Mouse (Mus musculus) hindbrain, embryonic 14.5 days (tissue): ENCODE measurements around the gene Emid1. TPM values are rescaled to one million over a fixed set of nuclear protein-coding genes. Genes with fewer than 3 reads are reported as not detected.

ENCODE experiments used
- ATAC-seq: fragments of 200-750 bp; cut with Nextera tagmentation; 2 replicates; pipeline ENCODE4 v1.8.0; 2017; ENCODE audit warnings: moderate number of reproducible peaks, mild to moderate bottlenecking, moderate TSS enrichment, moderate library complexity; ENCODE audit not compliant: low FRiP score
- DNase-seq: peaks from one replicate; pipeline ENCODE4 v3.0.0-alpha.2; 2015; ENCODE audit warnings: low spot score
- H3K27ac ChIP-seq: fragments of 300-500 bp; sonication (generic); 2 replicates; pipeline ENCODE4 v1.5.1; 2014; ENCODE audit warnings: mild to moderate bottlenecking, moderate library complexity
- H3K27me3 ChIP-seq: fragments of 300-500 bp; sonication (generic); 2 replicates; pipeline ENCODE4 v1.6.1; 2014; ENCODE audit warnings: mild to moderate bottlenecking, low read length, mixed read lengths; ENCODE audit not compliant: control insufficient read depth, insufficient read depth
- H3K36me3 ChIP-seq: fragments of 300-500 bp; sonication (generic); replicated peaks from 2 replicates; pipeline ENCODE4 v1.6.1; 2014; ENCODE audit not compliant: control insufficient read depth, insufficient read depth
- H3K4me1 ChIP-seq: fragments of 300-500 bp; sonication (generic); replicated peaks from 2 replicates; pipeline ENCODE4 v1.6.1; 2014; ENCODE audit warnings: antibody characterized with exemption, low read length, mixed read lengths; ENCODE audit not compliant: control insufficient read depth, insufficient read depth
- H3K4me2 ChIP-seq: fragments of 300-500 bp; sonication (generic); replicated peaks from 2 replicates; pipeline ENCODE4 v1.6.1; 2014; ENCODE audit warnings: mild to moderate bottlenecking, moderate library complexity
- H3K4me3 ChIP-seq: fragments of 300-500 bp; sonication (generic); replicated peaks from 2 replicates; pipeline ENCODE4 v1.5.1; 2014; ENCODE audit warnings: mild to moderate bottlenecking, low read length
- H3K9ac ChIP-seq: fragments of 300-500 bp; sonication (generic); 2 replicates; pipeline ENCODE4 v1.6.1; 2014
- H3K9me3 ChIP-seq: fragments of 300-500 bp; sonication (generic); 2 replicates; pipeline ENCODE4 v1.6.1; 2016; ENCODE audit warnings: low read length; ENCODE audit not compliant: control insufficient read depth
- WGBS: fragments of 180-500 bp; shearing (Covaris S2); extraction: QIAGEN DNeasy Blood & Tissue Kit; methylation state at CpG from one replicate; pipeline ENCODE4 v1.1.7; 2014; 5-methylcytosine and 5-hydroxymethylcytosine counted together
- polyA plus RNA-seq: library from polyadenylated mRNA; unstranded; fragments of >200 nt; fragmentation: Nextera tagmentation; extraction: Ambion mirVana; gene quantifications from 2 replicates; pipeline ENCODE4 v1.2.1, GENCODE M21; 2014

Emid1 gene
- polyA plus RNA-seq, 1 experiment from 2014 or later = 17.8 TPM

DNA sequence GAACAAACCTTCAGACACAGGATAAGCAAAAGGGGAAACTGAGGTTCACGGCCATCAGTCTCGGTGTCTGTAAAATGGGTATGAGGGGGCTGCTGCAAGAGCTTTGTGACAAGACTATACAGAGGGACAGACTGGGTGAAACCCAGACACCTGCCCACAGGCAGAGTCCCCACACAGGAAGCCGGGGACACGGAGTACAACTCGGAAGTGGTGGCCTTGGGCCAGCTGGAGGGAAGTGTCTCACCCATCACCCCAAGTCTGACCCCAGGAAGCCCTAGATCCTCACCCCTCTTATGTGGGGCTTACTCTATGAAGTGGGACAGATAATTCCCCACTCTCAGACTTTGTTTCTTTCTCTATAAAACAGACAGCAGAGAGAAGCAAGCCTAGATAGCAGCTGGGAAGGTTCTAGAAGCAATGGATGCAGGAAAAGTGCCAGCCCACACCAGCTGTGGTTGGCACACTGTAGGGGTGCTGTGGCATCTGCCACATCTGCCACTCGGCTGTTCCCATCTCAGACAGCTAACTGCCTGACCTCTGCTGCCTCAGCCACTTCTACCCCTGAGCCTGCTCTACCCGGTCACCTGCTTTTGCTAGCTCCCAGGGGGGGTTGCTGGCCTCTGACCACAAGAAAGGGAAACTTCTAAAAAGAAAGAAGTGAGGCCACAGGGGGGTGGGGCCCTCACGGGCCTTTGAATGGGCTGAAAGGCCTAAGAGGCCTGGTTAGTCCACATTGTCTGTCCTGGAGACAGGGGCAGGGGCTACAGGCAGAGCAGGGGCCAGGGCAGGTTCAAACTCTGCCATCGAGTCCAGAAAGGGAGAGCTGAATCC is 1.4 kb downstream of the Emid1 start:
- Histone ChIP-seq H3K27ac (no peak overlapping the region), H3K9me3 (no peaks in the 10 kb centered on the region), H3K9ac (no peak overlapping the region), H3K4me1 (0 out of 2 replicates have a peak, but pooled peaks cover 17% of the 10 kb centered on the region), H3K27me3 (peaks cover 11% of the 10 kb centered on the region; the same call in 1 of the 2 replicates), H3K4me3 (no peak overlapping the region), H3K36me3 (no peaks in the 10 kb centered on the region), H3K4me2 (0 out of 2 replicates have a peak overlapping the region, but pooled peaks have one; percentile 83)
- no peak; the same call in 1 of the 2 replicates for ATAC-seq
- DNase-seq = no peak
- 48% methylated on average over 9 of the region's 9 CpGs for WGBS

DNA sequence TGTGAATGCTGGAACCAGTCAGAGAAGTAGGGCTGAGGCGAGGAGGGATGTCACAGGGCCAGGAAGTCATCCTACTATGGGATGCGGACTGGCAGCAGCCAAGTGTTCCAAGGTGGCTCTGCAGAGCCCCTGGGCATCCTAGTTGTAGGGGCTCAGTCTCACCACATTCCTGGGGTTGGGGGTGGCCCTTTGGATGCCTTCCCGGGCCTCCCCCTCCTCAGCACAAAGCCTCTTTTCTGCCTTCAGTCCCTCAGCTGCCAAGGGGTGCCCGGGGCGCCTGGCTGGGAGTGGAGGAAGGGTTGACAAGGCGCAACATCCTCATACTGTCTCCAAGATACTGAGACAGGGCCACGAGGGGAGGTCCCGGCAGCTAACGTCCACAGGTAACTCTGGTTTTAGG is 2.1 kb downstream of the Emid1 start:
- H3K4me2 ChIP-seq = no peak overlapping the region
- no peak overlapping the region for H3K9ac ChIP-seq
- 61% methylated on average over 9 of the region's 9 CpGs for WGBS
- H3K4me1 ChIP-seq = 0 out of 2 replicates have a peak, but pooled peaks cover 17% of the 10 kb centered on the region
- no peaks in the 10 kb centered on the region for H3K9me3 ChIP-seq
- H3K27ac ChIP-seq = no peak overlapping the region
- H3K4me3 ChIP-seq = no peak overlapping the region
- peak; percentile 17; the same call in 1 of the 2 replicates for ATAC-seq
- H3K36me3 ChIP-seq = no peaks in the 10 kb centered on the region
- no peak for DNase-seq
- peaks cover 11% of the 10 kb centered on the region; the same call in 1 of the 2 replicates for H3K27me3 ChIP-seq

DNA sequence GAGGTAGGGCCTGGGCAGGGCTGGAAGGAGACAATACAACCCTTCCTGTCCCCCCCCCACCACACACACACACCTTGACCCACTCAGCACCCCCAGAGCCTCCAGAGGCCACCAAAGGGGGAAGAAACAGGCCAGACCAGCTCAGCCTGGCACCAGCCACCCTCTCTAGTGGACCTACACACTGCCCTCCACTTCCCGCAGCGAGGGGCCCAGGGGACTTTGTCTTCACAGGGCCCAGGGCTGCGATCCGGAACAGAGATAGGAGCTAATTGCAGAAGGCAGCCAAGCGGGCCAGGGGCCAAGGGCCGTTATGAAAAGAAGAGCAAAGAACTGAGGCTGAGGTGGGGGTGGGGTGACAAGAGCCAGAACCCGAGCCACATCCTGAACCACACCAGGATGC is 2.8 kb downstream of the Emid1 start:
- Histone ChIP-seq H3K4me1 (0 out of 2 replicates have a peak, but pooled peaks cover 17% of the 10 kb centered on the region), H3K36me3 (no peaks in the 10 kb centered on the region), H3K4me2 (no peak overlapping the region), H3K9ac (no peak overlapping the region), H3K9me3 (no peaks in the 10 kb centered on the region), H3K27me3 (peaks cover 11% of the 10 kb centered on the region; the same call in 1 of the 2 replicates), H3K27ac (no peak overlapping the region), H3K4me3 (no peak overlapping the region)
- no peak for DNase-seq
- no peak for ATAC-seq
- WGBS = 12% methylated on average over 7 of the region's 7 CpGs

DNA sequence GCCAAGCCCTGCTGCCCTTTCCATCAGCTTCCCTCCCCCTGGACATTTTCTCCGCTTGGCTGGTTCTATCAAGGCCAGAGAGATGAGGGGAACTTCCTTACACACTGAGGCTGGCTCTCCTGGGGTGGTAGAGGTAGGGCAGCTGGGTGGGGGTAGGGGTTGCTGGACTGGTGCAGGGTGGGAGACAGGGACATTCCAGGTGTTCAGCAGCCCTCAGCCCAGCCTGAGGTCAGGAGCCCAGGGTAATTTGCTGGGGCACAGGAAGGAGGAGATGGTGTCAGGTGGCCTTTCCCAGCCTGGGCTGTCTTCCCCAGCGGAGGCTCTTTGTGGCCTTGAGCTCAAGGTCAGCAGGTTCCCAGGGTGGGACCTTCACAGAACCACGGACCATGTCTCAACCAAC is 6.5 kb downstream of the Emid1 start:
- H3K4me2 ChIP-seq = no peak overlapping the region
- no peaks in the 10 kb centered on the region for H3K9me3 ChIP-seq
- WGBS = 89% methylated on average over 3 of the region's 3 CpGs
- no peak overlapping the region for H3K27ac ChIP-seq
- DNase-seq (no peak), ATAC-seq (no peak)
- H3K27me3 ChIP-seq = 0 out of 2 replicates have a peak, but pooled peaks cover 2% of the 10 kb centered on the region
- H3K4me1 ChIP-seq = 0 out of 2 replicates have a peak, but pooled peaks cover 18% of the 10 kb centered on the region
- H3K36me3 ChIP-seq = no peaks in the 10 kb centered on the region
- H3K9ac ChIP-seq = no peak overlapping the region
- no peak overlapping the region for H3K4me3 ChIP-seq

DNA sequence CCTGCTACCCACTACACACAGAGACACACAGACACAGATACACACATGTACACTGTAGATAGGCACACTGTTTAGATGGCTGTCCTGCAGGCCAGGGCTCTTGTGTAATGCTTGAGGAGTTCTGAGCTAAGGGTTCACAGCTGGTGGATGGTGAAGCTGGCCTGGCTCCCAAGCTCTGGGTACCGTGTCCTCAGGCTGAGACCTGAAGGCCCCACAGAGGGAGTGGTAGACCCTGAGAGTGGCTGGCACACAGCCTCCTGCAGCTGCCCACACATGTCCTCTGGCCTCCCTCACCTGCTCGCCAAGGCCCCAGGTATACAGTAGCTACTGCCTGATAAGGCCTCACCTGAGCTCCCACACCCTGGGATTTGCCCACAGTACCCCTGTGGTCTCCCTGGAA is 10.1 kb downstream of the Emid1 start:
- peaks cover 10% of the 10 kb centered on the region; the same call in 1 of the 2 replicates for H3K4me1 ChIP-seq
- H3K36me3 ChIP-seq = no peaks in the 10 kb centered on the region
- WGBS = 84% methylated on average over 2 of the region's 2 CpGs
- DNase-seq (no peak), ATAC-seq (no peak)
- H3K4me2 ChIP-seq = no peak overlapping the region
- H3K4me3 ChIP-seq = no peak overlapping the region
- H3K9ac ChIP-seq = no peak overlapping the region
- H3K27ac ChIP-seq = no peak overlapping the region
- H3K9me3 ChIP-seq = no peaks in the 10 kb centered on the region
- no peaks in the 10 kb centered on the region for H3K27me3 ChIP-seq

DNA sequence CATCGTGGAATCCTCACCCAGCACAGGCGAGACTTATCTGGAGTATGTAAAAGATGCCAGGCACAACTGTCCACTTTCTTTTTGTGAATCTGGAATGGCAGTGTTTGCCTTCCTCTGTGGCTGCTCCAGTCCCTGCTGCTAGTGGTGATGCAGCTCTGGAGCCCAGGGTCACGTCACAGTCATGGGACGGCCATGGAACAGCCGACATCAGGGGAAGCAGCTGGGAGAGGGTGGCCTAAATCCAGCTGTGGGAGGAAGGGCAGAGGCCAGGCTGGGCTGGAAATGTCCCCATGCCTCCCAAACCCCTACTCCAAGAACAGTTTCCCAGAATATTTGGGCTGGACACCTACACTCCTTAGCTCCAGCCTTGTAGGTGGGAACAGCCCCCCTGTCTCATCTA is 10.8 kb downstream of the Emid1 start:
- H3K27me3 ChIP-seq = no peaks in the 10 kb centered on the region
- H3K36me3 ChIP-seq = no peaks in the 10 kb centered on the region
- ATAC-seq = no peak
- no peak overlapping the region for H3K4me2 ChIP-seq
- H3K9me3 ChIP-seq = no peaks in the 10 kb centered on the region
- H3K4me1 ChIP-seq = peaks cover 10% of the 10 kb centered on the region; the same call in 1 of the 2 replicates
- WGBS = 89% methylated on average over 5 of the region's 5 CpGs
- no peak overlapping the region for H3K27ac ChIP-seq
- no peak overlapping the region for H3K9ac ChIP-seq
- DNase-seq = no peak
- no peak overlapping the region for H3K4me3 ChIP-seq

DNA sequence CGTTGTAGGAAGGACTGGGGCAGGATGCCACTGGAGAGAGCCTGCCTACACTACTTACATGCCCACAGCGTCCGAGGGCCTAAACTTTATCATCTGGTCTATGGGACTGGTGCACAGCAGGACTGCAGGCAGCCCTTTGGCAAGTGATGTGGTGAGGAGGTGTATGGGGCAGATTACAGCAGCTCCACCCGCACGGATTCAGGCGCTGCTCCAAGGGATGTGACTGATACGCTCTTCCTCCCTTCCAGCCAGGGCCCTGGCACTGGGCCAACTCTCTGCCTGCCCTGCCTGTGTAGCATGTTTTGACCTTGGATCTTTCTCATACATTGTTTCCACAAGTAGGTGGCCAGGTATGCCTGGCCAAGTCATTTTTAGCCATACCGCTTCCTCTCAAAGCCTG is 11.4 kb downstream of the Emid1 start:
- WGBS = 46% methylated on average over 8 of the region's 8 CpGs
- no peak overlapping the region for H3K27ac ChIP-seq
- H3K9ac ChIP-seq = no peak overlapping the region
- peak; percentile 58 for DNase-seq
- H3K36me3 ChIP-seq = no peaks in the 10 kb centered on the region
- H3K9me3 ChIP-seq = no peaks in the 10 kb centered on the region
- no peaks in the 10 kb centered on the region for H3K27me3 ChIP-seq
- no peak for ATAC-seq
- no peak overlapping the region for H3K4me3 ChIP-seq
- peaks cover 10% of the 10 kb centered on the region; the same call in 1 of the 2 replicates for H3K4me1 ChIP-seq
- no peak overlapping the region for H3K4me2 ChIP-seq

DNA sequence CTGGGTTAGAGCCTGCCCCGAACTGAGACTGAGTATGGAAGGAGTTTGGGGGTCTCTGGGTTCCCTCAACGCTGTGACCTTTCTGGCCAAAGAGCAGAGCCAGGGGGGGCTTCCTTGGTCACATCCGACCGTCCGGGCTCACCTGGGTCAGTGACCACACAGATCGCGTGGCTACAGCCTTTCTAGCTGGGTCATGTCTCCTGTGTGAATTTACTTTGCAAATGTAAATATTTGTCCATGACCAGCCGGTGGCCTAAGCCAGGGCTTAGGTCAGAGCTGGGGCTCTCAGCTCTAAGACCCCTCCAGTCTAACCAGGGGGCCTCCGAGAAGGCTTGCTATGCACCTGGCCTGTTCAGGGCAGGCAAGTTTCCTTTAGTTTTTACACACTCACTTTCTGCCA is 12.7 kb downstream of the Emid1 start:
- H3K36me3 ChIP-seq = no peaks in the 10 kb centered on the region
- no peak overlapping the region for H3K9ac ChIP-seq
- WGBS = 88% methylated on average over 9 of the region's 9 CpGs
- H3K4me1 ChIP-seq = peaks cover 10% of the 10 kb centered on the region; the same call in 1 of the 2 replicates
- H3K27me3 ChIP-seq = no peaks in the 10 kb centered on the region
- no peak for ATAC-seq
- no peaks in the 10 kb centered on the region for H3K9me3 ChIP-seq
- no peak for DNase-seq
- no peak overlapping the region for H3K27ac ChIP-seq
- H3K4me2 ChIP-seq = no peak overlapping the region
- H3K4me3 ChIP-seq = no peak overlapping the region

DNA sequence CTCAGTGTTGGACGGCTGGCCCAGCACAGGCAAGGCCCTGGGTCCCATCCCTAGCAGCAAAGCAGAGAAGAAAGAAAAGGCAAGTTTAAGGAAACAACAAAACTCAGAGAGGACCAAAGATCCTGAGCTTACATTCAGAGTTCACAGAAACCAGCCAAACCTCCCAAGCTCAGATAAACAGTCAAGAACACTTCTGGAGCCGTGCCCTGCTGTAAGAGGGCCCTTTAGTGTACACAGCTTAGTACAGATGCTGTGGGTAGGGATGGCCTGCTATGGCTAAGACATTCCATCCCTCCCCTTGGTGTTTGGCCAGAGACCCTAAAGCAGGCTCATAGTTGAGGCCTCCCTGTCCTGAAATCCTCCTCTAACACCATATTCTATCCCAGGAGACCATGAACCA is 13.4 kb downstream of the Emid1 start:
- no peak overlapping the region for H3K9ac ChIP-seq
- WGBS = 88% methylated on average over 2 of the region's 2 CpGs
- DNase-seq (no peak), ATAC-seq (no peak)
- no peak overlapping the region for H3K27ac ChIP-seq
- H3K4me1 ChIP-seq = peaks cover 10% of the 10 kb centered on the region; the same call in 1 of the 2 replicates
- no peak overlapping the region for H3K4me2 ChIP-seq
- H3K36me3 ChIP-seq = no peaks in the 10 kb centered on the region
- H3K4me3 ChIP-seq = no peak overlapping the region
- H3K27me3 ChIP-seq = no peaks in the 10 kb centered on the region
- no peaks in the 10 kb centered on the region for H3K9me3 ChIP-seq
